Mouse (Mus musculus): ENCODE results near the gene Ormdl1.

- no peak for TF ChIP-seq CTCF (IDR thresholded peaks at IDR 0.05; ENCODE audit: low read depth)
- TF ChIP-seq EP300 (IDR thresholded peaks at IDR 0.05; ENCODE audit: low read depth) = no peak
These were observed 27.0 kb upstream of the Ormdl1 start for GRCm38 (mm10) chr1:53269901-53270300.

All from heart, postnatal 0 days (tissue).